In genomic region chr3:66220554-66221242, GRCm38 (mm10) we compare ENCODE assay signal across 8 mouse cellular contexts. TPM values are rescaled to one million over a fixed set of nuclear protein-coding genes. Genes with fewer than 3 reads are reported as not detected.
DNase-seq lines count a peak whose midpoint lies in the region; ATAC-seq and TF ChIP-seq lines count a peak whose summit lies in the region.

No protein-coding gene starts in this region.

- peak overlapping the region; percentile 56 to 62 for H3K4me3 ChIP-seq in ES-E14 (ENCODE audit: insufficient read depth in 1 of 2, low read depth in 1 of 2, low read length in 2 of 2, poor library complexity in 1 of 2, severe bottlenecking in 1 of 2)
- peak overlapping the region; percentile 51 for H3K4me3 ChIP-seq in hindbrain, embryonic 15.5 days
- peak overlapping the region; percentile 73 for H3K4me3 ChIP-seq in limb, embryonic 10.5 days
- H3K4me3 ChIP-seq in midbrain, embryonic 15.5 days: peak overlapping the region; percentile 63
- H3K4me3 ChIP-seq in stomach, postnatal 0 days (ENCODE audit: low read depth, low read length): peak overlapping the region; percentile 49

- peak overlapping the region; percentile 46 for H3K9ac ChIP-seq in ES-E14 (ENCODE audit: insufficient read depth, low read depth, low read length, poor library complexity, severe bottlenecking)
- peak overlapping the region; percentile 54 for H3K9ac ChIP-seq in hindbrain, embryonic 15.5 days
- H3K9ac ChIP-seq in midbrain, embryonic 15.5 days: peak overlapping the region; percentile 61
- H3K9ac ChIP-seq in stomach, postnatal 0 days (ENCODE audit: low read length): peak overlapping the region; percentile 53

- in situ Hi-C loops in ES-E14 (cut with MboI; ENCODE audit: low sequenced_read_pairs in 2 of 2, unreplicated experiment in 2 of 2): no loop called here

- H3K27me3 ChIP-seq in hindbrain, embryonic 15.5 days: peaks cover 9% of the 10 kb centered on the region; the same call in 1 of the 2 replicates
- 0 out of 2 replicates have a peak, but pooled peaks cover 4% of the 10 kb centered on the region for H3K27me3 ChIP-seq in limb, embryonic 10.5 days (ENCODE audit: low read depth, poor library complexity, severe bottlenecking)
- H3K27me3 ChIP-seq in midbrain, embryonic 15.5 days (replicated peaks): peaks cover 2% of the 10 kb centered on the region; the same call in 1 of the 2 replicates
- H3K27me3 ChIP-seq in stomach, postnatal 0 days (ENCODE audit: control insufficient read depth, insufficient read depth, low read length): no peaks in the 10 kb centered on the region

- no peaks in the 10 kb centered on the region for H3K9me3 ChIP-seq in ES-E14 (ENCODE audit: control insufficient read depth, insufficient read depth, low read depth, low read length)
- no peaks in the 10 kb centered on the region for H3K9me3 ChIP-seq in hindbrain, embryonic 15.5 days
- H3K9me3 ChIP-seq in limb, embryonic 10.5 days (replicated peaks): no peaks in the 10 kb centered on the region
- no peaks in the 10 kb centered on the region for H3K9me3 ChIP-seq in midbrain, embryonic 15.5 days
- H3K9me3 ChIP-seq in stomach, postnatal 0 days (ENCODE audit: control insufficient read depth, low read length): no peaks in the 10 kb centered on the region

- no peak for TF ChIP-seq EP300 in stomach, postnatal 0 days (optimal IDR thresholded peaks at IDR 0.05)

- H3K4me2 ChIP-seq in hindbrain, embryonic 15.5 days: peak overlapping the region; percentile 94
- peak overlapping the region; percentile 96 for H3K4me2 ChIP-seq in midbrain, embryonic 15.5 days
- peak overlapping the region; percentile 88 for H3K4me2 ChIP-seq in stomach, postnatal 0 days (replicated peaks; ENCODE audit: low read depth)

- H3K36me3 ChIP-seq in ES-E14 (ENCODE audit: control insufficient read depth, insufficient read depth, low read length, poor library complexity, severe bottlenecking): no peaks in the 10 kb centered on the region
- no peaks in the 10 kb centered on the region for H3K36me3 ChIP-seq in hindbrain, embryonic 15.5 days
- H3K36me3 ChIP-seq in limb, embryonic 10.5 days: no peaks in the 10 kb centered on the region
- no peaks in the 10 kb centered on the region for H3K36me3 ChIP-seq in midbrain, embryonic 15.5 days (replicated peaks)
- H3K36me3 ChIP-seq in stomach, postnatal 0 days (ENCODE audit: control insufficient read depth, insufficient read depth, low read length): no peaks in the 10 kb centered on the region

- DNase-seq in ES-E14 (ENCODE audit: low read depth, low spot score): peak; percentile 19
- peak; percentile 62 for DNase-seq in adrenal gland, postnatal 36 days
- peak; percentile 77 for DNase-seq in limb, embryonic 10.5 days (ENCODE audit: low spot score)
- peak; percentile 54 for DNase-seq in stomach, postnatal 0 days (ENCODE audit: low spot score)
- DNase-seq in T-cell, adult 2 months (ENCODE audit: low spot score): no peak

- TF ChIP-seq CTCF in stomach, postnatal 0 days (IDR thresholded peaks at IDR 0.05; ENCODE audit: low read depth): no peak

- no peak overlapping the region for H3K27ac ChIP-seq in ES-E14 (ENCODE audit: insufficient read depth, low read depth, low read length, poor library complexity, severe bottlenecking)
- H3K27ac ChIP-seq in hindbrain, embryonic 15.5 days (replicated peaks): no peak overlapping the region
- peak overlapping the region; percentile 92 for H3K27ac ChIP-seq in limb, embryonic 10.5 days
- H3K27ac ChIP-seq in midbrain, embryonic 15.5 days: peak overlapping the region; percentile 49
- no peak overlapping the region for H3K27ac ChIP-seq in stomach, postnatal 0 days (replicated peaks)

- H3K4me1 ChIP-seq in ES-E14 (ENCODE audit: control insufficient read depth in 2 of 2, insufficient read depth in 2 of 2, low read length in 2 of 2, poor library complexity in 1 of 2): no peaks in the 10 kb centered on the region
- H3K4me1 ChIP-seq in hindbrain, embryonic 15.5 days (replicated peaks): peaks cover 12% of the 10 kb centered on the region; the same call in 1 of the 2 replicates
- peaks cover 43% of the 10 kb centered on the region for H3K4me1 ChIP-seq in limb, embryonic 10.5 days
- peaks cover 11% of the 10 kb centered on the region for H3K4me1 ChIP-seq in midbrain, embryonic 15.5 days
- no peaks in the 10 kb centered on the region for H3K4me1 ChIP-seq in stomach, postnatal 0 days (replicated peaks; ENCODE audit: control insufficient read depth, insufficient read depth)

- under 1% methylated on average over 54 of the region's 54 CpGs for WGBS in hindbrain, embryonic 15.5 days
- 0% methylated on average over 54 of the region's 54 CpGs for WGBS in limb, embryonic 10.5 days
- WGBS in midbrain, embryonic 15.5 days: under 1% methylated on average over 54 of the region's 54 CpGs
- under 1% methylated on average over 54 of the region's 54 CpGs for WGBS in stomach, postnatal 0 days

- ATAC-seq in frontal cortex, adult (ENCODE audit: low TSS enrichment): peak; percentile 96
- ATAC-seq in hindbrain, embryonic 15.5 days (ENCODE audit: low FRiP score, low read depth): peak; percentile 92
- peak; percentile 93 for ATAC-seq in midbrain, embryonic 15.5 days (replicated peaks)
- ATAC-seq in stomach, postnatal 0 days (ENCODE audit: low FRiP score, low TSS enrichment): peak; percentile 76

TF ChIP-seq in ES-E14, 5 proteins besides CTCF, POLR2A, EP300 and RAD21:
- TF ChIP-seq MAFK (IDR thresholded peaks at IDR 0.05; ENCODE audit: insufficient read depth, low read depth, low read length) (no peak), ZC3H11A (IDR thresholded peaks at IDR 0.05; ENCODE audit: borderline replicate concordance, low read depth, low read length) (no peak), ZNF384 (IDR thresholded peaks at IDR 0.05; ENCODE audit: low read depth, low read length) (no peak), CHD2 (IDR thresholded peaks at IDR 0.05; ENCODE audit: low read depth, low read length) (no peak), HCFC1 (IDR thresholded peaks at IDR 0.05; ENCODE audit: borderline replicate concordance, insufficient read depth, low read length) (no peak)

RNA-seq across cellular contexts. Expression of gene Ptx3, which starts 1.0 kb away (rescaled TPM):
- total RNA-seq in ES-E14 (2012; rRNA removed): 0.79 and 2.6 TPM in 2 replicates
- under 1 TPM; 0.23 to 0.53 TPM for total RNA-seq in adrenal gland, postnatal 36 days (2021)
- 4.9 and 5.3 TPM in 2 replicates for polyA plus RNA-seq in hindbrain, embryonic 15.5 days (2015; fragmentation: Nextera tagmentation; extraction: Ambion mirVana)
- polyA plus RNA-seq in limb, embryonic 10.5 days (2016; fragmentation: Nextera tagmentation; extraction: Ambion mirVana): 4.3 and 6.0 TPM in 2 replicates
- 7.7 and 8.2 TPM in 2 replicates for polyA plus RNA-seq in midbrain, embryonic 15.5 days (2015; fragmentation: Nextera tagmentation; extraction: Ambion mirVana)
- 1.7 and 2.5 TPM in 2 replicates for polyA plus RNA-seq in stomach, postnatal 0 days (2015; fragmentation: Nextera tagmentation; extraction: Ambion mirVana)

Comparison
In these comparisons a context has a peak if more than half of its experiments do, and no peak if none do; other contexts are left out.
1. H3K27ac ChIP-seq: peak in limb, embryonic 10.5 days (single experiment) and midbrain, embryonic 15.5 days (single experiment); none in ES-E14 (single experiment), hindbrain, embryonic 15.5 days (single experiment) and stomach, postnatal 0 days (single experiment).
2. Peak in every context shown above with its lines, with median percentiles within 50 percentile points of each other: H3K4me3 ChIP-seq, H3K9ac ChIP-seq, ATAC-seq and H3K4me2 ChIP-seq.